Mouse (Mus musculus): Measurements from ENCODE around the gene Dennd5a. TPM values are rescaled to one million over a fixed set of nuclear protein-coding genes. Genes with fewer than 3 reads are reported as not detected.

The Dennd5a gene
- total RNA-seq, 2 experiments from 2014 or later = 26.3 to 54.6 TPM

- no peak for ATAC-seq (replicated peaks; ENCODE audit: low FRiP score, poor library complexity, severe bottlenecking)
Observed at GRCm38 (mm10) chr7:109891786-109892185, 68.5 kb downstream of the Dennd5a start.

- no peak for ATAC-seq (replicated peaks; ENCODE audit: low FRiP score, poor library complexity, severe bottlenecking)
Observed at GRCm38 (mm10) chr7:109890256-109890655, 70.0 kb downstream of the Dennd5a start.

- no peak for ATAC-seq (replicated peaks; ENCODE audit: low FRiP score, poor library complexity, severe bottlenecking)
Observed at GRCm38 (mm10) chr7:109889300-109889699, 71.0 kb downstream of the Dennd5a start.

- no peak for ATAC-seq (replicated peaks; ENCODE audit: low FRiP score, poor library complexity, severe bottlenecking)
Observed at GRCm38 (mm10) chr7:109886249-109886648, 74.0 kb downstream of the Dennd5a start.

DNA sequence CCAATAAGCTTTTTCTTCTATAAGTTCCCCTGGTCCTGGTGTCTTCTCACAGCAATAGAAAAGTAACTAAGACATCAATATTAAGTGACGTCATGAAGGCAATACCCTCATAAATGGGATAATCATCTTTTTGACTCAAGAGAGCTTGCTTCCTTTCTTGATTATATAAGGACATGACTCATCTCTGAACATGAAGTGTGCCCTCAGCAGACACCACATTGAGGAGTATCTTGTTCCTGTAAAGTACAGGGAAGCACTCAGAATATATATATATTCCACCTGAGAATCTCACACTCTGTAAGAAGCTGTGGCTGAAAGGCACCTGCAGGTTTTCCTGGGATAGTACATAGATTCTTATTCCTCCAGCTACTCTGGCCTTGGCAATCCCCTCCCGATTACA lies 77.7 kb downstream of the Dennd5a start:
- no peak for ATAC-seq (replicated peaks; ENCODE audit: low FRiP score, poor library complexity, severe bottlenecking)

DNA sequence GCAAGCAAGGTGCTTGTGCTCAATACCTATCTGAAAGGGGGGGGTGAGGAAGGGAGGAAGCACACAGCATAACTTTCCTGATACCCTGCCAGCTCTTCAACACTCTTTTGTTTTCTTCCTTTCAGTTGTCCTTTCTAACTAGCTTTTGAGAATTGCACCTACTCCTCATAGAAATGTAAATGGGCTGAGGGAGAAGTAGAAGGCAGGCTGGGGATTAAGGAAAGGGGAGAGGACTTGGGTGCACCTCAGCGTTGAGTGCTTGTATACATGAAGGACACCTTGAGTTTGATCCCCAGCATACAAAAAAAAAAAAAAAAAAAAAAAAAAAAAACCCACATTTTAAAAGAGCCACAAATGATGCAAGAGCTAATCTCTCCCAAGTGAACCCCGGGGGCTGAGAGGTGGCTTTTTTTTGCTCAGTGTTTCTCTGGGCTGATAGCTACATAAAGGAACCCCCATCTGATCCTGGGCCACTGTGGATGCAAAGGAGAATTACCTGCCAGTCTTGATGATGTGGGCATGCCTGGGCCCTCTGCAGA lies 78.6 kb downstream of the Dennd5a start:
- ATAC-seq (replicated peaks; ENCODE audit: low FRiP score, poor library complexity, severe bottlenecking) = no peak

- no peak for ATAC-seq (replicated peaks; ENCODE audit: low FRiP score, poor library complexity, severe bottlenecking)
Observed at GRCm38 (mm10) chr7:109879158-109879557, 81.1 kb downstream of the Dennd5a start.

GRCm38 (mm10) chr7:109876085-109876484 lies 84.2 kb downstream of the Dennd5a start:
- ATAC-seq (replicated peaks; ENCODE audit: low FRiP score, poor library complexity, severe bottlenecking) = no peak

DNA sequence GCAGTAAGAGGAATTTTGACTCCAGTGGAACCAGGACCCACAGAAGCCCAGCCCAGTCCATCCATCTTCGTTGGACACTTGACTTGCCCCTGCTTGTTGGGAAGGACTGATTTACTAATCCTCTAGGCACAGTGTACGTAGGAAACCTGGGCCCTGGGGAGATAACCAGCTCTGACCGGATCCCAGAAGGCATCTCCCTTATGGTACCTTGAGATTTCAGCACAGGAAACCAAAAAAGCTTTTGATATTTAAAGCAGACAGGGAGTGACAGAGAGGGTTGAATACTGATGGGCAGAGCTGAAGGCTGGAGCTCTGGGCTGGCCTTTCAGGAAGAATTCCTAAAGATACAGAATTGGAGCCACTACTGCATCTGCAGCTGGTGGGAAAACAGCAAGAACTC lies 84.7 kb downstream of the Dennd5a start:
- no peak for ATAC-seq (replicated peaks; ENCODE audit: low FRiP score, poor library complexity, severe bottlenecking)

- no peak for ATAC-seq (replicated peaks; ENCODE audit: low FRiP score, poor library complexity, severe bottlenecking)
Observed at GRCm38 (mm10) chr7:109875033-109875432, 85.2 kb downstream of the Dennd5a start.

DNA sequence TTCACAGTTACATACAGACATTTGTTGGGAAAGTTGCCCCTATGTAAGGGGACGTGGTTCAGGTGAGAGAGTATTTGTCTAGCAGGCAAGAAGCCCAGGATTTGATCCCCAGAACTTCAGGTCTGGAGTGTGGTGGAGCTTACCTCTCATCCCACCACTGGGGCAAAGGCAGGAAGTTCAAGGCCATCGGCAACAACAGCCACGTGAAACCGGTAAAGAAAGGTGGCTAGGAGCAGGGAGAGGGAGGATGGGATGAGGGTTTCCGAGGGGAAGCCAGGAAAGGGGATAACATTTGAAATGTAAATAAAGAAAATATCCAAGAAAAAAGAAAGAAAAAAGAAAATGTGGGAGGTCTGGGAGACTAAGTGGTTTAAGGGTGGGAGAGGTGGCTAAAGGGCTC lies 87.1 kb downstream of the Dennd5a start:
- no peak for ATAC-seq (replicated peaks; ENCODE audit: low FRiP score, poor library complexity, severe bottlenecking)

GRCm38 (mm10) chr7:109871232-109871631 lies 89.0 kb downstream of the Dennd5a start:
- no peak for ATAC-seq (replicated peaks; ENCODE audit: low FRiP score, poor library complexity, severe bottlenecking)

- no peak for ATAC-seq (replicated peaks; ENCODE audit: low FRiP score, poor library complexity, severe bottlenecking)
Observed at GRCm38 (mm10) chr7:109868498-109868897, 91.8 kb downstream of the Dennd5a start.

GRCm38 (mm10) chr7:109866643-109867042 lies 93.6 kb downstream of the Dennd5a start:
- ATAC-seq (replicated peaks; ENCODE audit: low FRiP score, poor library complexity, severe bottlenecking) = no peak

DNA sequence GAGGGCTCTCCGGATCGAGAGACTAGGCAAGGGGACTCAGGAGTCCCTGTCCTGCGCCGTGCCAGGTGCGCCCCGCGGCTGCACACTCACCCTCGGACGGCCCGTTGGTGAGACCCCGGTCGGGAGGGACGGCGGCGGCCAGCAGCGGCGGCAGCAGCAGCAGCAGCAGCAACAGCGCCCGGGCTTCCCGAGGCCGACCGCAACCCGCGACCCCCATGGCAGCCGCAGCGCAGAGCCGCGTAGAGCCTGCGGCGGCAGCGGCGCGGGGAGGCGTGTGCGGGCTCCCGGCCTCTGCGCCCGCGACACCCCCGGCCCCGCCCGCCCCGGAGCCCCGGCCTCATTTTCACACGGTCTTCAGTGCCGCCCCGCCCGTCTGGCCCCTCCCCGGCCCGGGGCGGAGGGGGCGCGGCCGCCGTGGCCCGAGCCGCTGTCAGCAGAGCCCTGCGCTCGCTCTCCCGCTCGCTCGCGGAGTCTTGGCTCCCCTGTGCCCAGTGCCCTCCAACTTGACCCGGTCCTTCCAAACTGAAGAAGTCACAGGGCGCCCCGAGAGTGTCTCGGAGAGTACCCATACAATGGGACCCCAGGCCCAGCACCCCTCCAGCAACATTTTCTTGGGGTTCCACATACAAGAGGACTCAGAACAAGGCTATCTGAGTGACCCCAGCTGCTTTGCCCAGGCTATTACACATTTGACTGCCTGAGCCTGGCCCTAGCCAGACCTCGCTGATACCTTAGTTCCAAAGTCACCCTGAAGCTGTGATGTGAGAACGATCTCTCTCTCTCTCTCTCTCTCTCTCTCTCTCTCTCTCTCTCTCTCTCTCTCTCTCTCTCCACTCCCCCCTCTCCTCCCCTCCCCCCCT lies 94.7 kb downstream of the Dennd5a start, which contains the start of gene Scube2:
Gene Scube2 (minus strand): TSS at position 310 of the 860 bp plus-strand sequence.
- no peak for ATAC-seq (replicated peaks; ENCODE audit: low FRiP score, poor library complexity, severe bottlenecking)

DNA sequence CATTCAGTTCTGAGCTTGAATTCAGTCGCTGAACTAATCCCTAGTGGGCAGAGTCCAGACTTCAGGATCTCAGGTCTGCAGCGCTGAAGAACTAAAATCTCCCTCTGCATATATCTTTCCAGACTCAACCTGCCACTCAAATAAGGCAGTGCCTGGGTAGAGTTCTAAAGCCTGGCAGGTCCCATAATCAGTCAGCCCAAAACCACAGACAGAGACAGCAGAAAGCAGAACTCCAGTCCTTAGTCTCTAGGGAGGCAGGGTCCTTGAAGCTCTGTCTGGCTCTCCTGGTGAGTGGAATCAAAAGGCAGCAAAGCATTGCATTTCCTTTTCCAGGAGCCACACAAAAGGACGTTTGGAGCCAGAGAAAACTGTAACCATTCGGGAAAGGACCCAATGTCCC lies 96.7 kb downstream of the Dennd5a start:
- ATAC-seq (replicated peaks; ENCODE audit: low FRiP score, poor library complexity, severe bottlenecking) = no peak

- ATAC-seq (replicated peaks; ENCODE audit: low FRiP score, poor library complexity, severe bottlenecking) = no peak
Observed at GRCm38 (mm10) chr7:109860162-109860561, 100.1 kb downstream of the Dennd5a start.

DNA sequence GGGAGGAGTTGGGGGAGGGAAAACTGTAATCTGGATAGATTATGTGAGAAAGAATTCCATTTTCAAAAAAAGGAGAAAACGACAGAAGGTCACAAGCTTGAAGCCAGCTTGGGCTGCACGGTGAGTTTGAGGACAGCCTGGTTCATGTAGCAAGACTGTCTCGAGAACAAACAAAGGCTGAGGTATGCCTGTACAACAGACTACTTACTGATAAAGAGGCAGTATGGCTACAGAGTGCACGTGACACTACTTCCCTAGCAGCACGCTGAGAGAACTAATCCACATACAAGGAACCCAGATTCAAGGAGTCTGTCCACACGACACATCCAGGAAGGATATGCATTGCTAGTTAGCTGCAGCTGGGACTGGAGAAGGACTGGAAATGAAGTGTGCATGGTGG lies 100.9 kb downstream of the Dennd5a start:
- ATAC-seq (replicated peaks; ENCODE audit: low FRiP score, poor library complexity, severe bottlenecking) = no peak

- ATAC-seq (replicated peaks; ENCODE audit: low FRiP score, poor library complexity, severe bottlenecking) = 0 out of 2 replicates have a peak, but pooled peaks have one; percentile 46
Observed at GRCm38 (mm10) chr7:109852752-109853212, 107.5 kb downstream of the Dennd5a start.

- no peak for ATAC-seq (replicated peaks; ENCODE audit: low FRiP score, poor library complexity, severe bottlenecking)
Observed at GRCm38 (mm10) chr7:109852017-109852416, 108.3 kb downstream of the Dennd5a start.

- no peak for ATAC-seq (replicated peaks; ENCODE audit: low FRiP score, poor library complexity, severe bottlenecking)
Observed at GRCm38 (mm10) chr7:109850531-109850930, 109.7 kb downstream of the Dennd5a start.

Data from erythroblast, adult 5-6 weeks (primary cell).